Mouse (Mus musculus): ENCODE results near the gene Naaa.

Naaa gene

GRCm38 (mm10) chr5:92263761-92264359, 14.1 kb downstream of the Naaa start:
- no peak for DNase-seq (ENCODE audit: low spot score in 2 of 2)

- no peak for DNase-seq (ENCODE audit: low spot score in 2 of 2)
Observed at GRCm38 (mm10) chr5:92262646-92263045, 15.3 kb downstream of the Naaa start.

GRCm38 (mm10) chr5:92256218-92256617, 21.8 kb downstream of the Naaa start, which contains the start of gene Ppef2:
TSS of gene Ppef2 (minus strand) at chr5:92256278.
- no peak for DNase-seq (ENCODE audit: low spot score in 2 of 2)

- DNase-seq (ENCODE audit: low spot score in 2 of 2) = no peak
Observed at GRCm38 (mm10) chr5:92254476-92254875, 23.5 kb downstream of the Naaa start.

- DNase-seq (ENCODE audit: low spot score in 2 of 2) = no peak
Observed at GRCm38 (mm10) chr5:92252797-92253343, 25.1 kb downstream of the Naaa start.

- DNase-seq (ENCODE audit: low spot score in 2 of 2) = no peak
Observed at GRCm38 (mm10) chr5:92252031-92252430, 25.9 kb downstream of the Naaa start.

GRCm38 (mm10) chr5:92248614-92249013, 29.4 kb downstream of the Naaa start:
- DNase-seq (ENCODE audit: low spot score in 2 of 2) = no peak

- peak; percentile 18 to 28 for DNase-seq (ENCODE audit: low spot score in 2 of 2)
Observed at GRCm38 (mm10) chr5:92245483-92245882, 32.5 kb downstream of the Naaa start.

GRCm38 (mm10) chr5:92244900-92245299, 33.1 kb downstream of the Naaa start:
- no peak for DNase-seq (ENCODE audit: low spot score in 2 of 2)

GRCm38 (mm10) chr5:92240769-92241168, 37.2 kb downstream of the Naaa start:
- DNase-seq (ENCODE audit: low spot score in 2 of 2) = no peak

- DNase-seq (ENCODE audit: low spot score in 2 of 2) = peak in 1 of 2 experiments; percentile 8
Observed at GRCm38 (mm10) chr5:92239333-92240232, 38.4 kb downstream of the Naaa start.

GRCm38 (mm10) chr5:92234939-92235557, 42.9 kb downstream of the Naaa start:
- DNase-seq (ENCODE audit: low spot score in 2 of 2) = no peak

- DNase-seq (ENCODE audit: low spot score in 2 of 2) = no peak
Observed at GRCm38 (mm10) chr5:92233366-92233765, 44.6 kb downstream of the Naaa start.

GRCm38 (mm10) chr5:92231836-92232235, 46.1 kb downstream of the Naaa start:
- DNase-seq (ENCODE audit: low spot score in 2 of 2) = no peak

GRCm38 (mm10) chr5:92230306-92230705, 47.7 kb downstream of the Naaa start:
- no peak for DNase-seq (ENCODE audit: low spot score in 2 of 2)

GRCm38 (mm10) chr5:92229514-92229913, 48.5 kb downstream of the Naaa start:
- DNase-seq (ENCODE audit: low spot score in 2 of 2) = no peak

- no peak for DNase-seq (ENCODE audit: low spot score in 2 of 2)
Observed at GRCm38 (mm10) chr5:92228776-92229175, 49.2 kb downstream of the Naaa start.

- no peak for DNase-seq (ENCODE audit: low spot score in 2 of 2)
Observed at GRCm38 (mm10) chr5:92227782-92228181, 50.2 kb downstream of the Naaa start.

GRCm38 (mm10) chr5:92220287-92220902, 57.6 kb downstream of the Naaa start:
- DNase-seq (ENCODE audit: low spot score in 2 of 2) = no peak

- DNase-seq (ENCODE audit: low spot score in 2 of 2) = no peak
Observed at GRCm38 (mm10) chr5:92219826-92220225, 58.1 kb downstream of the Naaa start.

- no peak for DNase-seq (ENCODE audit: low spot score in 2 of 2)
Observed at GRCm38 (mm10) chr5:92218915-92219793, 58.8 kb downstream of the Naaa start.

Measured in spleen, postnatal 36 days (tissue).